Mouse (Mus musculus) right cerebral cortex, postnatal 14 days (tissue): ENCODE results near the gene Selenbp1.
"Not testable (repeated sequence)": the region's sequence is repeated elsewhere in the genome, so short reads cannot be mapped to it uniquely, and the experiment has no call there.

Experiments
- DNase-seq: peaks from one replicate; pipeline ENCODE4 v3.0.0; 2022

The Selenbp1 gene

DNA sequence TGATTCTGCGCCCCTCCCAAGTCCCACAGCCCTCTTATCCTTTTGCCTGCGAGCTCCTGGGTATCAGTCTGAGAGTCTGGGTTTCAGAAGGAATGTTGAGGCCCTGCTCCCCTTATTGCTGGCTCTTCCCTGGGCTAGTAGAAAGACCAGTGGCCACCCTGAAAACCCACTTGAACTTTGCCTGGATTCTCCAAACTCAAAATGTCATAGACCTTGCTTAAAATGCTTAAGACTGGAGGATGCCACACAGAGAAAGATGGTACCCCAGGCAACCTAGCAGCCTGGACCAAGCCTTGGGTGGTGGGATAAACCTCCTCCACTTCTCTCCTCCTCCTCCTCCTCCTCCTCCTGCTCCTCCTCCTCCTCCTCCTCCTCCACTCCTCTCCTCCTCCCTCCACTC is 748 bp downstream of the Selenbp1 start:
- DNase-seq, result not testable (repeated sequence)

DNA sequence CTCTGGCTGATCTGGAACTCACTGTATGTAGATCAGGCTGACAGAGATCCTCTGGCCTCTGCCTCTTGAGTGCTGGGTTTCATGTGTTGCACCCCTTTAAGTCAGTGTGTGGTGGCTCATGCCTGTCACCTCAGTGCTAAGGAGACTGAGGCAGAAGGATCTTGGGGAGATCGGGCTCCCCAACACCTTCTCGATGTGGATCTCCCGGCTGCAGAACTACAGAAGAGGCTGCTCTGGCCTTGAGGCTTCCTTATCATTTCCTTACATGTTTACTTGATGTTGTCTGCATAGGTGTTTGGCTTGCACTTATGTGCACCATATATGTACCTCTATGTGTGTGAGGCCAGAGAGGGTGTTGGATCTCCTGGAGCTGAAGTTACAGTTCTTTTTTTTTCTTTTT is 1.7 kb downstream of the Selenbp1 start:
- DNase-seq, result not testable (repeated sequence)

DNA sequence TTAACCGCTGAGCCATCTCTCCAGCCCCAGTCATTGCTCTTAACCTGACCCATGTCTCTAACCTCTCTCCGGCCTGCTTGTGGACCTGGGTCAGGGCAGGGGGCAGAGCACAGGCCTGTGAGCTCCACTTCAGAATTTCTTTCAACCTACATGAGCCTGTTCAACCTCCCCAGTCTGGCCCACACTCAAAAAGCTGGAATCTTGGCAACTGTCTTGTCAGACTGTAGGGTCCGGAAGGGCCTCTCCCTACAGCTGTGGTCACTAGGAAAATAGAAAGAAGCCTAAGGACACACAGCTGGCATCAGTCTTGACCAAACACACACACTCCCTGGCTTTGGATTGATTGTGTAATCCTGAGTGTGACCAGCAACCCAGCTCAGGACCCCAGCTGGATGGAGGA is 2.5 kb downstream of the Selenbp1 start:
- DNase-seq, result not testable (repeated sequence)

DNA sequence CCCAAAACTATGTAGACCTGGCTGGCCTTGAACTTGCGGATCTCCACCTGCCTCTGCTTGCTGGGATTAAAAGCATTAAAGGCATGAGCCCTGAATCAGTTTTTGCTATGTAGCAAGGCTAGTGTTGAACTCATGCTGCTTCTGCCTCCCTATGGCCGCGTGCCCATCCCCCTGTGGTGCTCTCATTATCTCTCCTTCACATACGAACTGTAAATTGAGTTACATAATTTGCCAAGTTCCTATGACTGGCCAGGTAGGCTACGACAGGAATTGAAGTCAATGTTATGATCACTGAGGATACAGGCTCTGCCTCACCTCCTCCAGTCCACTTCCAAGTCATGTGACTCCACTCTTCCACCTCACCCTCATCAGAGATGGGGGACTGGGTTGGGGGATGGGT is 3.3 kb downstream of the Selenbp1 start:
- not testable (repeated sequence) for DNase-seq

DNA sequence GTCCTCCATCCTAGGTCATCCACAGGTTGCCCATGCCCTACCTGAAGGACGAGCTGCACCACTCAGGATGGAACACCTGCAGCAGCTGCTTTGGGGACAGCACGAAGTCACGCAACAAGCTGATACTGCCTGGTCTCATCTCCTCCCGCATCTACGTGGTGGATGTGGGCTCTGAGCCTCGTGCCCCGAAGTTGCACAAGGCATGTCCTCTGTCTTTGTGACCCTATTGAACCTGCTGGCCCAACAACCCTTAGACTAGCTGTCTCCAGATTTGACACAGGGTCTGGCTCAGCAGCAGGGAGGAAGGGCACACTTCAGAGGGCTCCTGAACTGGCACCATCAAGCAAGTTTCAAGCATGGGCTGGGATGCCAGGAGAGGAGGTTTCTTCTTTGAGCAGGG is 4.3 kb downstream of the Selenbp1 start:
- not testable (repeated sequence) for DNase-seq

DNA sequence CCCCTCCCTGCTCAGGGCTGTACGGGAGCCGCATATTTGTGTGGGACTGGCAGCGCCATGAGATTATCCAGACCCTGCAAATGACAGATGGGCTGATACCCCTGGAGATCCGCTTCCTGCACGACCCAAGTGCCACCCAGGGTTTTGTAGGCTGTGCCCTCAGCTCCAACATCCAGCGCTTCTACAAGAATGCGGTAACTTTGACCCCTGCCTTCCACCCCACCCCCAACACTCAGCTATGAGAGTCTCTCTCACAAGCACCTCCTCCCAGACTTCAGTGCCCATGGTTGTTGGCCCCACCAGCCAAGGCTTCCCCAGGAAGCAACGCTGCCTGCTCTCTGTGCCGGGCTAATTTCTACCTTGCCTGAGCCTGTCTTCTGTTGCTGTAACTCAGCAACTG is 7.2 kb downstream of the Selenbp1 start:
- DNase-seq, result not testable (repeated sequence)

DNA sequence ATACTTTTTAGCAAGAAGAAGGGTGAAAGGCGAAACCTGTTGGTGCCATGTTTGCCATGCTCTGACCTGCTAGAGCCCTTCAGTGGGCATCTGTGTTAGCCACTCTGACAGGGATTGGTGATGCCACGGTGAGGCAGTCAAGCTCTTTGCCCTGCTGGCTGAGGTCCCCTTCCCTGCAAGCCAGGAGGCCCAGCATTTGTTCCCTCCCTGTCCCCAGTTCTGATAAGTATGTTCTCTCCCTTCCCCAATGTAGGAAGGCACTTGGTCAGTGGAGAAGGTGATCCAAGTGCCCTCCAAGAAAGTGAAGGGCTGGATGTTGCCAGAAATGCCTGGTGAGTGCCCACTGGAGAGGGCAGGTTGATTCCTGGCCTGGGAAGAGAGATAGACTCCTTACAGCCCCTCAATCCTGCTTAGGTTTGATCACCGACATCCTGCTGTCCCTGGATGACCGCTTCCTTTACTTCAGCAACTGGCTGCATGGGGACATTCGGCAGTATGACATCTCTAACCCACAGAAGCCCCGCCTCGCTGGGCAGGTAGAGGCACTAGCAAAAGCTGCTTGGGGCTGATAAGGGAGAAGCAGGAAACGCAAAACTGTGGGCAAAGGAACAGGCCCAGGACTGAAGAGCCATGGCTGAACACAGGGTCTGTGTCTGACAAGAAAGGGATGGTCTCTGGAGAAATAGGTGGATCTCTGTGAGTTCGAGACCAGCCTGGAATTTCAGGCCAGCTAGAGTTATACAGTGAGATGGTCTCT is 9.5 kb downstream of the Selenbp1 start:
- DNase-seq, result not testable (repeated sequence)

DNA sequence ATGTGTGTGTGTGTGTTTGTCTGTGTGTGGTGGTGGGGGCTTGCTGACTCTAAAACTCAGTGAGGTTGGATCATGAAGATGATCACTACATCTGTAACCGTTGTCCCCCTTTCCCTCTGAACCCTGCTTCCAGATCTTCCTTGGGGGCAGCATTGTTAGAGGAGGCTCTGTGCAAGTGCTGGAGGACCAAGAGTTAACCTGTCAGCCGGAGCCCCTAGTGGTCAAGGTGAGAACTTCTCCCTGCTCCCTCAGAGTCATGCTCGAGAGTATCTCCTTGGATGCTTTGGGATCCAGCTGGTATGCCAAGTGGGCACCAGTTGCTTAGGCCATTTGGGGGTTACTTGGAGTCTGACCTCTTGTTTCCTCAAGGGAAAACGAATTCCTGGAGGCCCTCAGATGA is 10.8 kb downstream of the Selenbp1 start:
- DNase-seq, result not testable (repeated sequence)

DNA sequence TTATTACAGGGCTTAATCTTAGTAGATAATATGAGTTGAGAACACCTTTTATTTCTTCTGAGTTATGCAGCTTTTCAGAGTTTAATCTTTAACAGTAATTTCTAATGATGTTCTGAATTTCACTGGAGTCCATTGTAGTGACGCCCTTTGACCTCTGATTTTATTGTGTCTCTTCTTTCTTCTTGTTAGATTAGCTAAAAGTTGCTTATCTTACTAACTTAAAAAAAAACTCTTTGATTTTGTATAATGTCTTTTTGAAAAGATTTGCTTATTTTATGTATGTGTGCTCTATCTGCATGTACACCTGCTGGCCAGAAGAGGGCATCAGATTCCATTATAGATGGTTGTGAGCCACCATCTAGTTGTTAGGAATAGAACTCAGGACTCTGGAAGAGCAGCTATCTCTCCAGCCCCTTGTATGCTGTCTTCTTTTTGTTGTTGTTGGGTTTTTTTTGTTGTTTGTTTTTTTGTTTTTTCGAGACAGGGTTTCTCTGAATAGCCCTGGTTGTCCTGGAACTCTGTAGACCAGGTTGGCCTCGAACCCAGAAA is 15.3 kb downstream of the Selenbp1 start:
- no peak for DNase-seq

DNA sequence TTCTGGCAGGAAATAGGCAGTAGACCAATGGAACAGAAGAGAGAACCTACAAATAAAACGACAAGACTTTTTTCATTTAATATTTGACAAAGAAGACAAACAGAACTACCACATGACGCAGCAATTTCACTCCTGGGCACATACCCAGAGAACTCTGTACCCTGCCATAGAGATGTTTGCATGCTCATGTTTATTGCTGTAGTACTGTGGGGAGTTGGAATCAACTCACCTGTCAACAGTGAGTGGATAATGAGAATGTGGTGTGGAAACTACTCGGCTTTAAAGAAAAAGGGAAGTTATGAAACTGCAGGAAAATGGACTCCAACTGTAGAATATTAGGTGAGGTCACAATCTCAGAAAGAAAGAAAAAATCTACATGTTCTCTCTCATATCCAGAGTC is 16.8 kb downstream of the Selenbp1 start:
- no peak for DNase-seq

DNA sequence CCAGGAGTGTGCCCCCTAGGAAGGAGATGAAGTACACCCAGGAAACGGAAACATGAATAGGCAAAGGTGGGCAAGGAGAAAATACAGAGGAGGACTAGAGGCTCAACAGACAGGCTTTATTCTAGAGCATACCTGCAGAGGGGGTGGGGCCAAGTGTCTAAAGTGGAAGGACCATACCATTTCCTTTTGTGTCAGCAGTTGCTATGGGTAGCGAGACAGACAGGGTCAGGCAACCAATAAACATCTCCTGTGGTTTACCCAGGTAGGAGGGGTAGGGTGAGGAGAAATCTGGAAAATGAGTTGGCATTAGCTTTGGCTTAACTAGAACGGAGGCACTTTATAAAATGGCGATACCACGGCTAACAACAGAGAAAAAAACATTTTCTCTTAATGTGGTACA is 19.9 kb downstream of the Selenbp1 start:
- DNase-seq, result no peak

DNA sequence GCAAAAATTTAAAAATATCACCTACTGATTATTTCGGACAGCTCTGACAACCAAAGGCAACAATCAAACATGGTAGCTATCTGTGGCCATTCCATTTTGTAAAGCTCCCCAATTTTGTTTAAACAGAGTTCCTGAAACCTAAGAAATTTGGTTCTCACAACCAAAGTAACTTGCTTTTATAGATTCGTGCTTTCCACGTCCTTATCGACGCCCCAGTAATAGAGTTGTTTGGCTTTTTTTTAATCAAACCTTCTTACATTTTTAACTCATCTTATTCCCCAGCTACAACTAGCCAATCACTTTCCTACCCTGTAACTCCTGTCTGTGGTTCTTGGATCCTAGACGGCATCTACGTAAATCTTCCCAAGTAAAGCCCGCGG is 20.5 kb downstream of the Selenbp1 start:
- DNase-seq, result no peak

DNA sequence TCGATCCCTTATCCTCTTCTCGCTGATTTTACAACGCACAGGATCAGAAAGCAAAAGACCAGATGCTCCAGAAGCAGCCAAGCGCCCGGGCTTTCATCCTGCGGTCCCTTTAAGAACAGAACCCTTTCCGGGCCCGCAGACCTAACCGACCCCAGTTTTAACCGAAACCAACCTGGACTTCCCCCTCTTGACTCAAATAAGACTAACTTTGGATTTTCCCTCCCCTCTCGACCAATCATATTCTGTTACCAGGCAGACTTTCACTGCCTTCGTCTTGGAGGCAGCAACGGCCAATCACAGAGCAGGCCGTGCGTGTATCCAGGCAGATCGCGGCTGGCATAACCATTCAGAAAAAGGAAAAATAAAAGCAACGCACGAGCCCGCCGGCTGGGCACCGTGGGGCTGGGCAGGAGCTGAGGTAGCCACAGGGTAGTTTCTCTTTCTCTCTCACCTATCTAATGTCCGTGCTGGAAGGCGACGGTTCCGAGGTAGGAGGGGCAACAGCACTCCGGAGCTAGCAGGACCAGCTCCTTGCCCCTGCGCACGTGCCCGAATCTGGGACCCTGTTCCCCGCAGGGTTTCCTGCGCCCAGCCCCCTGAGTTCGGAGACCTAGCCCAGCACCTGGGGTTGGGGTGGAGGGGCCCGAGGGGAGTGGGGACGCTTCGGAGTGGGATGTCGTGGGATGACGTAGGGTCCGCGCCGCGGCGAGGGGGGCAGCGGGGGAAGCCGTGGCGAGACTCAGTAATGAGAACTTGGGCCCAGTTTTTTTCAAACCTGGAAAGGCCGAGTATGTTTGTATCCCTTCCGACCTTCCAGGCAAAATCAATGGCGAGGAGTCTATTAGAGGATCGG is 21.1 kb downstream of the Selenbp1 start, which contains the start of gene Rfx5:
Gene Rfx5, plus strand, starts transcription at position 312 of the 853 bp plus-strand sequence.
- peak; percentile 84 for DNase-seq

DNA sequence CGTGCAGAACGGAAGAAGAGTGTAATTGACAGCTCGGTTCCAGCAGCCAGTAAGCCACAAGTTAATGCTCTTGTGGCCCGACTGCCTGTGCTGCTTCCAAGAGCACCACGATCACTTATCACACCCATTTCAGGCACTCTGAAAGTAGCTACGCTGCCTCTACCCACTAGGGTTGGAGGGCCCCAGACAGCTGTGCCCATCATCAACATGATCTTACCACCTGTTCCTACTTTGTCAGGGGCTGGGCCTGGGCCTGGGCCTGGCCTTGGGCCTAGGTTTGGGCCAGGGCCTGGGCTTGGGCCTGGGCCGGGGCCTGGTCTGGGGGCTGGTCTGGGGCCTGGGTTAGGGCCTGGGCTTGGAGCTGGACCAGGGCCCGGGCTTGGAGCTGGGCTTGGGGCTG is 25.4 kb downstream of the Selenbp1 start:
- DNase-seq, result no peak

DNA sequence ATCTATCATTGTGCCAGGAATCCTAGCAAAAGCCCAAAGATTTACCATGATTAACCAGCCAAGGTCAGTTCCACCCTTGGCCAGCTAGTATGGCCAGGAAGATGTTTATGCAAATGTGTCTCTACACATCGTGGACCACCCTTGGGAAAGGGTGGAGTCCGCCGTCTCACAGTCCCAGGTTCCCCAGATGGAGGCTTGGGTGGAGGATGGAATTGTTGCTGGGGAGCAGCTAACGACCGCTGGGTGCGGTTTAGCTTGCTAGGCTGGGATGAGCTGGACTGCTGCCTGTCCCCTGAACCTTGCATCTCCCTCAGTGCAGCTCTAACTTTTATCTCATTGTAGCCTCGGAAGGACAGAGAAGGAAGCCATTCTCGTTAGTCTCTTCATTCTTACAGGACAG is 27.0 kb downstream of the Selenbp1 start:
- DNase-seq, result no peak

DNA sequence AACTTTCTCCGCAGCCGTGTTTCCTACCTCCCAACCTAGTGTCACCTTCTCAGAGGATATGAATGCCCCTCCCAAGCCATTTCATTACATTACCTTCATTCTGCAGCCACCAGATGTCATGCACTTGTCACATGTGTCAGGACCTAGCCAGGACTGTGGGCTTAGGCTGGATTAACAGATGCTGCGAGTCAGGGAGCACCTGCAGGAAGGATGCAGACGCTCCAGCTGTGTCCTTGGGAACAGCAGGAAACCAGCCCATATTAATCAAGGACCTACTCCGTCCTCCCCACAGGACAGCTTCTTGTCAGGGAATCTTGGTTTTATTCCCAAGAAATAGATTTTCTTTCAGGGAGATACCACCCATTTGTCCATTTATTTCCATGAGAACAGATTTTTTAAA is 27.5 kb downstream of the Selenbp1 start:
- DNase-seq, result no peak

DNA sequence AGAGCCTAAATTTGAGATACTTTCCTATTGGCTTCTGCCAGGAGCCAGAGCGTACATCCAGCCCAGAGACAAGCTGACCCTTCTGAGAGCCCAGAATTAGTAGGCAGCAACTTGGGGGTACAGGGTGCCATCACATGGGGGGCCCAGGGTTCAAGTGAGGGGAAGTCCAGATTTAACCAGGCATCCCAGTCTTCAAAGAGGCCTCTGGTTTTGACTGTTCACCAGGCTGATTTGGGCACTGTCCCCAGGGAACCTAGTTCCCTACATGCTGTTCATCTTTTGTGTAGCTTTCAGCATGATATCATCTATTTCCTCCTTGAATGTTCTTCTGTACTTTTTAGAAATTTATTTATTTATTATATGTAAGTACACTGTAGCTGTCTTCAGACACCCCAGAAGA is 32.1 kb downstream of the Selenbp1 start:
- no peak for DNase-seq

DNA sequence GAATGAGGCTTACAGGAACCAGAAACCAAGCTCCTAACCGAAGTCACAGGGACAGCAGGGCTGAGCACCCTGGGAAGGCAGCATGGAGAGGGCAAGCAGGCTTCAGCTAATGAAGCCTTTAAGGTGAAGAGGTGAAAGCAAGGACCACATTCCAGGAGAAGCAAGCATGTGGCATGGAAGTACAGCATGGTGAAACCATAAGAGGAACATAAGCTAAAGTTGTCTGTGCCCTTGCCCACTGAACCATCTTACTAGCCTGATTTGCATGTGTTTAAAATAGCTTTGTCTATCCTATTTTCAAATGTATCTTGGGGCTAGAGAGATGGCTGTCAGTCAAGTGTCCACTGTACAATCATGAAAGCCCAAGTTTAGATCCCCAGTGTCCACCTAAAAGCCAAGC is 33.0 kb downstream of the Selenbp1 start:
- no peak for DNase-seq

DNA sequence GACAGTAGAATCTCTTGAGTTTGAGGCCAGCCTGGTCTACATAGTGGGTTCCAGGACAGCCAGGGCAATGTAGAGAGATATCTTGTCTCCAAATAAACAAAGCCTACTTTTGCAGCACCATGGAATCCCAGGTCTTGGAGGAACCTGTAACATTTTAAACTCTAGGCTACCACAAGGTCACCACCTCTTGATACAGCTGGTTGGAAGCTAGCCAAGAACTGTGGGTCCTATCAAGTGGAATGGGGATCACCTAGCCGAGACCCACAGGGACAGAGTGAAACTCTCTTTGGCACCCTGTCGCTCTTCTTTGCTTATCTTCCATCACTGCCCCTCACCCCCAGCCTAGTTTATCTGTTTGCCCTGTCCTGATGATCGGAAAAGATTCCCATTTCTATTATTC is 39.7 kb downstream of the Selenbp1 start:
- DNase-seq, result no peak

DNA sequence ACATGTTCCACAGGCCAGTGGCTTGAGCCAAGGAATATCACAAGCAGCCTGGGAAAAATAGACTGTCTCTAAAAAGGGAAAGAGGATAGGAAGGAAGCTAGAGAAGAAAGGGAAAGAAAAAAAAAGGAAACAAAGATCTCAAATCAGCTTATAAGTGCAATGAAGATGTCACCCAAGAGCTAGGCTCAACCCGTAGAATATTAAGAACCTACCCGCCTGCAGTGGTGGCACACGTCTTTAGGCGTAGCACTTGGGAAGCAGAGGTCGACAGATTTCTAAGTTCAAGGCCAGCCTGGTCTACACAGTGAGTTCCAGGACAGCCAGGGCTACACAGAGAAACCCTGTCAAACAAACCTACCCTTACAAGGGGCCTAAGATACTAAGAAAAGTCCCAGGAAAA is 40.8 kb downstream of the Selenbp1 start:
- DNase-seq, result no peak

DNA sequence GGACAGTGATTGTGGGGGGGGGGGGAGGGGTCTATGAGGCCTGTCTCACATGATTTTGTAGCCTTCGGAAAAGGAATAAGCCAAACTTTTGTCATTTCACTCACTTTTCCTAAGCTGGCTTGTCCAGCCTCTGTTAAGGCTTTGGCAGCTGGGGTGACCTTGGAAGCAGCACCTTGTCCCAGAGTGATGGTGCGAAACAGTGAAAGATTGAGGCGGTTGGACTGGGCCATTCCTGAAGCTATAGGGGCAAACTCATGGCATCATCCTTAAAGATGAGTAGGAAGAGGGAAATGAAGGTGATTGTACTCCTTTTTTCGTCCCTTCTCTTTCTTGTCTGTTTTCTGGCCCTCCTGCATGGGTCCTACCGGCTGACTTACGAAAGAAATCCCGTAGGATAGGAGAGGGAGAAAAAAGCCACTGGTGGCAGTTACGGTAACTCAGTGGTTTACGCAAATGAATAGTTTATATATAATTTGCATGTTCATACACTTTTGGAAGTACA is 41.2 kb downstream of the Selenbp1 start:
- DNase-seq, result no peak

DNA sequence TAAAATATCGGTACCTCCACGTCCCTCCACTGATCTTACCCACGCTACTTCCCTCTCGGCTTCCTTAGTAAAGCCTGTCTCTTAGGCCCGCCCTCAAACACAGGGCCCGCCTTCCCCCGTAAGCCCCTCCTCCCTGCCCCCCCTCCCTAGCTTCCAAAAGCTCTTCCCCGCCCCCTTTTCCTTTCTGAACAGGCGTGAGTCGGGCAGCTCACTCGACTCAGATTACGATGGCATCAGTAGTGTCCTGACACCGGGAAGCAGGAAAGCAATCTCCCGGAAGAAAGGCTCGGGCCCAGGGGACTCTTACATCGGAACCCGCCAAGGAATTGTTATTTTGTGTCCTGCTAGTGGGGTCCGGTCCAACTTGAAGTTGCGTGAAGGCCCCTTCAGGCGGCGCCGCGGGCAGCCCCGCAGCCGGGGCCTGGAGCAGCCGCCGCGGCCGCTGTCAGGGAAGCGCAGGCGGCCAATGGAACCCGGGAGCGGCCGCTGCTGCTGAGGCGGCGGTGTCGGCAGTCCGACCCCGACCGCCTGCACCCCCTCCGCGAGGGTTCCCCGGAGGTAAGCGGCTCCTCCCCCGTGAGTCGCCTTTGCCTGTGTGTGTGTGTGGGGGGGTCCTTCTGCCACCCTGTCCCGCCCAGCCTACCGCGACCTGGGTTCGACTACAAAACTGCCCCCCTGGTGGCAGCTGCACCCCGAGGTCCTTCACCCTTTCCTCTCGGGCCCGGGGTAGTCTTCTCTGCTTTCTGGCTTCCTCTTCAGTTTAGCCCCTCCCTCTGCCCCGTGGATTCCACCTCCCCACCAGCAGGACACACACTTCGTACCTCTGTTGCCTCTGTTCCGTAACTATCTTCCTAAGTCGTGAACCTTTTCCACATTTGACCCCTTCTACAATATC is 41.9 kb downstream of the Selenbp1 start, which contains the start of gene Pi4kb:
Gene Pi4kb, plus strand, starts transcription at position 204 of the 895 bp plus-strand sequence.
- peak; percentile 69 for DNase-seq

DNA sequence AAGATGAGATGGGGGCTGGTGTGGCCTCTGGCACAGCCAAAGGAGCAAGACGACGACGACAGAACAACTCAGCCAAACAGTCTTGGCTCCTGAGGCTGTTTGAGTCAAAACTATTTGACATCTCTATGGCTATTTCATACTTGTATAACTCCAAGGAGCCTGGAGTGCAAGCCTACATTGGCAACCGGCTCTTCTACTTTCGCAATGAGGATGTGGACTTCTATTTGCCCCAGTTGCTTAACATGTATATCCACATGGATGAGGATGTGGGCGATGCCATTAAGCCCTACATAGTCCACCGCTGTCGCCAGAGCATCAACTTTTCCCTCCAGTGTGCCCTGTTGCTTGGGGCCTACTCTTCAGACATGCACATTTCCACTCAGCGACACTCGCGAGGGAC is 51.5 kb downstream of the Selenbp1 start:
- DNase-seq, result no peak
